Mouse (Mus musculus) liver, postnatal 0 days (tissue): Measurements from ENCODE around the gene Cpsf2.

Experiments used
- CTCF ChIP-seq: sonication (generic); IDR thresholded peaks from 2 replicates; pipeline ENCODE4 v1.5.1; 2016; ENCODE audit warnings: antibody characterized with exemption, low read depth
- EP300 ChIP-seq: IDR thresholded peaks from 2 replicates; pipeline ENCODE4 v1.6.1; 2016; ENCODE audit warnings: antibody characterized with exemption, low read depth, mild to moderate bottlenecking

DNA sequence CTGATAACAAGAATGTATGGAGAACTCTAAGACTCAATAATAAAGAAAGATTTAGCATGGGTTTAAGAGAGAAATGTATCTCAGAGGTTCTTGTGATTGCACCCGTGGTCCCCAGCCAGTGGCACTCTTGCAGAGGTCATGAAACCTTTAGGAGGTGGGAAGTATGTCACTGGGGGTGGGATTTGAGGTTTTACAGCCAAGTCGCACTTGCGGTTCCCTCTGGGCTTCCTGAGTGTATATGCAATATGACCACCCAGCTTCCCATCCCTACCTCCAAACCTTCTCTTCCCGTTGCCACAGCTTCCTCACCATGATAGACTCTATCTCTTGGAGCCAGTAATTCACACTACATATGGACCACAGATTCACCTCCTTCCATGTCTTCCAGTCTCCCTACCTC is 59.1 kb downstream of the Cpsf2 start:
- TF ChIP-seq CTCF = no peak
- TF ChIP-seq EP300 = no peak
